Mouse (Mus musculus) limb, embryonic 13.5 days (tissue): ENCODE results near the gene Mmp14. TPM values are rescaled to one million over a fixed set of nuclear protein-coding genes. Genes with fewer than 3 reads are reported as not detected.
A peak's percentile ranks its signal among the peaks of the same experiment; 100 is the strongest.

ENCODE experiments used
- ATAC-seq: fragments of 200-750 bp; cut with Nextera tagmentation; 2 replicates; pipeline ENCODE4 v1.8.0; 2017; ENCODE audit warnings: low read depth, moderate number of reproducible peaks, moderate TSS enrichment; ENCODE audit not compliant: low FRiP score
- H3K27ac ChIP-seq: fragments of 300-500 bp; sonication (generic); 2 replicates; pipeline ENCODE4 v1.5.1; 2015; ENCODE audit warnings: inconsistent platforms, mild to moderate bottlenecking, moderate library complexity
- H3K27me3 ChIP-seq: fragments of 300-500 bp; sonication (generic); 2 replicates; pipeline ENCODE4 v1.6.1; 2015; ENCODE audit warnings: mild to moderate bottlenecking, inconsistent platforms
- H3K36me3 ChIP-seq: fragments of 300-500 bp; sonication (generic); 2 replicates; pipeline ENCODE4 v1.6.1; 2015; ENCODE audit warnings: inconsistent platforms, mild to moderate bottlenecking, moderate library complexity
- H3K4me1 ChIP-seq: fragments of 300-500 bp; sonication (generic); 2 replicates; pipeline ENCODE4 v1.6.1; 2015; ENCODE audit warnings: inconsistent platforms
- H3K4me2 ChIP-seq: fragments of 300-500 bp; sonication (generic); replicated peaks from 2 replicates; pipeline ENCODE4 v1.6.1; 2015; ENCODE audit warnings: inconsistent platforms, mild to moderate bottlenecking, moderate library complexity
- H3K4me3 ChIP-seq: fragments of 300-500 bp; sonication (generic); 2 replicates; pipeline ENCODE4 v1.5.1; 2015; ENCODE audit warnings: moderate library complexity, mild to moderate bottlenecking, inconsistent platforms
- H3K9ac ChIP-seq: fragments of 300-500 bp; sonication (generic); 2 replicates; pipeline ENCODE4 v1.6.1; 2015; ENCODE audit warnings: mild to moderate bottlenecking, inconsistent platforms
- H3K9me3 ChIP-seq: fragments of 300-500 bp; sonication (generic); 2 replicates; pipeline ENCODE4 v1.6.1; 2016; ENCODE audit warnings: inconsistent platforms
- WGBS: fragments of 180-500 bp; shearing (Covaris S2); methylation state at CpG from one replicate; pipeline ENCODE4 v1.1.7; 2015; 5-methylcytosine and 5-hydroxymethylcytosine counted together
- polyA plus RNA-seq: library from polyadenylated mRNA; unstranded; fragments of >200 nt; fragmentation: Nextera tagmentation; extraction: Ambion mirVana; gene quantifications from 2 replicates; pipeline ENCODE4 v1.2.1, GENCODE M21; 2015

The Mmp14 gene
- polyA plus RNA-seq, 1 experiment from 2014 or later: 204 TPM

GRCm38 (mm10) chr14:54464293-54465005, 33.0 kb downstream of the Mmp14 start:
- peak; percentile 76 for ATAC-seq
- WGBS: 1% methylated on average over 53 of the region's 57 CpGs
- peak overlapping the region; percentile 65 for H3K27ac ChIP-seq

GRCm38 (mm10) chr14:54471467-54471866, 40.1 kb downstream of the Mmp14 start:
- Histone ChIP-seq H3K27ac (no peak overlapping the region), H3K4me3 (no peak overlapping the region), H3K36me3 (peaks cover 40% of the 10 kb centered on the region), H3K9me3 (no peaks in the 10 kb centered on the region), H3K27me3 (peaks cover 6% of the 10 kb centered on the region; the same call in 1 of the 2 replicates), H3K9ac (no peak overlapping the region), H3K4me1 (peaks cover 18% of the 10 kb centered on the region), H3K4me2 (no peak overlapping the region)
- WGBS: 78% methylated on average over 2 of the region's 2 CpGs
- ATAC-seq: no peak

More at GRCm38 (mm10) chr14:54464293-54465005, 33.0 kb downstream of the Mmp14 start:
- H3K9ac ChIP-seq: peak overlapping the region; percentile 82
- peaks cover 36% of the 10 kb centered on the region for H3K36me3 ChIP-seq
- no peaks in the 10 kb centered on the region for H3K27me3 ChIP-seq
- peak overlapping the region; percentile 79 for H3K4me2 ChIP-seq
- peaks cover 14% of the 10 kb centered on the region; the same call in 1 of the 2 replicates for H3K4me1 ChIP-seq
- no peaks in the 10 kb centered on the region for H3K9me3 ChIP-seq
- H3K4me3 ChIP-seq: peak overlapping the region; percentile 82

GRCm38 (mm10) chr14:54472671-54473070, 41.3 kb downstream of the Mmp14 start:
- WGBS: 51% methylated on average over 5 of the region's 5 CpGs

GRCm38 (mm10) chr14:54474744-54475143, 43.3 kb downstream of the Mmp14 start:
- H3K9ac ChIP-seq: no peak overlapping the region
- 80% methylated on average over 5 of the region's 5 CpGs for WGBS
- no peak for ATAC-seq
- H3K4me3 ChIP-seq: no peak overlapping the region
- H3K36me3 ChIP-seq: peaks cover 10% of the 10 kb centered on the region
- no peak overlapping the region for H3K27ac ChIP-seq
- peaks cover 24% of the 10 kb centered on the region for H3K4me1 ChIP-seq
- H3K4me2 ChIP-seq: no peak overlapping the region
- H3K27me3 ChIP-seq: peaks cover 37% of the 10 kb centered on the region
- H3K9me3 ChIP-seq: no peaks in the 10 kb centered on the region

More at GRCm38 (mm10) chr14:54472671-54473070, 41.3 kb downstream of the Mmp14 start:
- H3K27ac ChIP-seq: no peak overlapping the region
- peaks cover 31% of the 10 kb centered on the region for H3K36me3 ChIP-seq
- no peak overlapping the region for H3K9ac ChIP-seq
- H3K4me2 ChIP-seq: no peak overlapping the region
- H3K9me3 ChIP-seq: no peaks in the 10 kb centered on the region
- no peak overlapping the region for H3K4me3 ChIP-seq
- H3K4me1 ChIP-seq: peaks cover 24% of the 10 kb centered on the region
- peaks cover 16% of the 10 kb centered on the region for H3K27me3 ChIP-seq
- ATAC-seq: peak; percentile 45; the same call in 1 of the 2 replicates

GRCm38 (mm10) chr14:54475941-54476844, 44.8 kb downstream of the Mmp14 start, which contains the start of gene Rem2:
TSS of gene Rem2 (plus strand) at chr14:54476100.
- ATAC-seq: peak; percentile 37
- peak within 1 kb of the TSS; percentile 67 for H3K9ac ChIP-seq
- no peaks in the 10 kb centered on the region for H3K9me3 ChIP-seq
- peak within 1 kb of the TSS; percentile 47 for H3K4me3 ChIP-seq
- H3K27me3 ChIP-seq: peaks cover 48% of the 10 kb centered on the region
- H3K36me3 ChIP-seq: no peaks in the 10 kb centered on the region
- no peak within 1 kb of the TSS for H3K27ac ChIP-seq
- peaks cover 24% of the 10 kb centered on the region for H3K4me1 ChIP-seq
- under 1% methylated on average over 23 of the region's 23 CpGs for WGBS
- peak within 1 kb of the TSS; percentile 89 for H3K4me2 ChIP-seq

GRCm38 (mm10) chr14:54477172-54477909, 45.9 kb downstream of the Mmp14 start:
- Histone ChIP-seq H3K36me3 (no peaks in the 10 kb centered on the region), H3K9ac (no peak overlapping the region), H3K4me2 (peak overlapping the region; percentile 89; the same call in 1 of the 2 replicates), H3K27me3 (peaks cover 48% of the 10 kb centered on the region), H3K4me3 (no peak overlapping the region), H3K9me3 (no peaks in the 10 kb centered on the region), H3K27ac (no peak overlapping the region), H3K4me1 (peaks cover 23% of the 10 kb centered on the region)
- ATAC-seq: no peak
- WGBS: 74% methylated on average over 15 of the region's 15 CpGs

GRCm38 (mm10) chr14:54479451-54479920, 48.1 kb downstream of the Mmp14 start:
- H3K4me2 ChIP-seq: peak overlapping the region; percentile 86
- no peak overlapping the region for H3K27ac ChIP-seq
- H3K9ac ChIP-seq: peak overlapping the region; percentile 63
- no peak for ATAC-seq
- H3K9me3 ChIP-seq: no peaks in the 10 kb centered on the region
- WGBS: 2% methylated on average over 40 of the region's 40 CpGs
- H3K4me3 ChIP-seq: peak overlapping the region; percentile 53
- no peaks in the 10 kb centered on the region for H3K36me3 ChIP-seq
- peaks cover 48% of the 10 kb centered on the region for H3K27me3 ChIP-seq
- peaks cover 19% of the 10 kb centered on the region for H3K4me1 ChIP-seq

GRCm38 (mm10) chr14:54480673-54481072, 49.3 kb downstream of the Mmp14 start:
- Histone ChIP-seq H3K4me2 (no peak overlapping the region), H3K4me1 (peaks cover 14% of the 10 kb centered on the region), H3K9ac (no peak overlapping the region), H3K27ac (no peak overlapping the region), H3K9me3 (no peaks in the 10 kb centered on the region), H3K4me3 (no peak overlapping the region), H3K27me3 (peaks cover 45% of the 10 kb centered on the region), H3K36me3 (no peaks in the 10 kb centered on the region)
- ATAC-seq: no peak
- 61% methylated on average over 6 of the region's 6 CpGs for WGBS

GRCm38 (mm10) chr14:54481402-54481801, 50.0 kb downstream of the Mmp14 start:
- Histone ChIP-seq H3K36me3 (no peaks in the 10 kb centered on the region), H3K9ac (no peak overlapping the region), H3K27me3 (peaks cover 42% of the 10 kb centered on the region), H3K9me3 (no peaks in the 10 kb centered on the region), H3K27ac (no peak overlapping the region), H3K4me1 (peaks cover 6% of the 10 kb centered on the region), H3K4me3 (no peak overlapping the region), H3K4me2 (no peak overlapping the region)
- WGBS: 77% methylated on average over 8 of the region's 8 CpGs
- ATAC-seq: no peak

GRCm38 (mm10) chr14:54482498-54482897, 51.1 kb downstream of the Mmp14 start:
- WGBS: 40% methylated on average over 9 of the region's 9 CpGs
- no peaks in the 10 kb centered on the region for H3K4me1 ChIP-seq
- no peak overlapping the region for H3K27ac ChIP-seq
- H3K9me3 ChIP-seq: no peaks in the 10 kb centered on the region
- no peak for ATAC-seq
- no peak overlapping the region for H3K9ac ChIP-seq
- no peak overlapping the region for H3K4me3 ChIP-seq
- peaks cover 34% of the 10 kb centered on the region for H3K27me3 ChIP-seq
- H3K4me2 ChIP-seq: no peak overlapping the region
- H3K36me3 ChIP-seq: no peaks in the 10 kb centered on the region

- 89% methylated on average over 7 of the region's 7 CpGs for WGBS
- Histone ChIP-seq H3K27me3 (peaks cover under 1% of the 10 kb centered on the region; the same call in 1 of the 2 replicates), H3K27ac (no peak overlapping the region), H3K9ac (no peak overlapping the region), H3K4me1 (no peaks in the 10 kb centered on the region), H3K36me3 (no peaks in the 10 kb centered on the region), H3K4me2 (no peak overlapping the region), H3K9me3 (no peaks in the 10 kb centered on the region), H3K4me3 (no peak overlapping the region)
- no peak for ATAC-seq
Observed at GRCm38 (mm10) chr14:54485899-54486298, 54.5 kb downstream of the Mmp14 start.
